In the genomic region with DNA sequence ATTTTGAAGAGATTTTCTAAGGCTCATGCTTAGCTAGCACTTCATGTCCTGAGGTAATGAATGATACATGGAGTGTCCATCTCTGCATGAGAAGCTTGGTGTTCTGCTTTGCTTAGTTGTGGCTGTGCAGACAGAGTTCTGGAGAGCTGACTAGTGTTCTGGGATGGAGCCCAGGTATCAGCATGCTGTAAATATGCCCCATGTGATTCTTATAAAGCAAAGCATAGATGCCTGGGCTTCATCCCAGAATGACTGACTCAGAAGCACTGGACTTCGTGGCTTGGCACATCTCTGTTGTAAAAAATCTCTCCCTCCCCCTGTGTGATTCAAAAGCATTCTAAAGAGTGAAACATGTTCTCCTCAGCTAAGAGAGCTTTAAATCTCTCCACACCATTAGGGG, we compare ENCODE assay signal across 14 mouse cellular contexts. TPM values are rescaled to one million over a fixed set of nuclear protein-coding genes. Genes with fewer than 3 reads are reported as not detected.
DNase-seq lines count a peak whose midpoint lies in the region; ATAC-seq and TF ChIP-seq lines count a peak whose summit lies in the region.
"Had no signal": no experiment of that assay in that cellular context is flagged by ENCODE, and none has a peak within 500 bp of the region (broad histone marks: within the 10 kb centered on the region; RNA-seq: fewer than 3 reads in every experiment).

No protein-coding gene starts in this region.

- peak overlapping the region; percentile 22 to 50; a peak in 2 of 4 replicates for H3K27ac ChIP-seq in heart, embryonic 14.5 days (replicated peaks in 1 of 2; ENCODE audit: control insufficient read depth in 1 of 2, insufficient read depth in 1 of 2, low read depth in 2 of 2, low read length in 2 of 2)
- H3K27ac ChIP-seq: neural tube, embryonic 15.5 days had no signal

- ATAC-seq in heart, embryonic 14.5 days (ENCODE audit: insufficient number of reproducible peaks, insufficient read depth, low FRiP score, low read depth), result no peak

- DNase-seq in heart, adult 8-10 months (ENCODE audit: low spot score), result peak; percentile 64
- DNase-seq in heart, postnatal 25 days (ENCODE audit: low spot score), result no peak
- DNase-seq in brain, embryonic 14.5 days (ENCODE audit: low read depth), result peak; percentile 18
- DNase-seq in left cerebral cortex, postnatal 36 days (ENCODE audit: low spot score in 2 of 2), result peak; percentile 45 to 70
- no peak for DNase-seq in thymus, postnatal 36 days
- DNase-seq in gastrocnemius, postnatal 25 days, result no peak
- no peak for DNase-seq in adrenal gland, adult 8-10 months
- DNase-seq: embryo, embryonic 11 days; gastrocnemius, postnatal 36 days had no signal

- intact Hi-C loops in heart, postnatal 25 days (cut with DNase I), result no loop called here
- intact Hi-C loops in left cerebral cortex, postnatal 36 days (cut with DNase I), result loop anchor here (2.0 kb wide), 1 partner anchor 31 kb away; no protein-coding TSS in a partner anchor

- peaks cover 0 to 7% of the 10 kb centered on the region in 2 experiments; a peak in 2 of 4 replicates for H3K4me1 ChIP-seq in heart, embryonic 14.5 days (ENCODE audit: control insufficient read depth in 2 of 2, insufficient read depth in 2 of 2, low read length in 2 of 2)
- H3K4me1 ChIP-seq: neural tube, embryonic 15.5 days had no signal

- H3K9me3 ChIP-seq in heart, embryonic 14.5 days (ENCODE audit: control insufficient read depth, low read length), result no peaks in the 10 kb centered on the region
- H3K9me3 ChIP-seq: neural tube, embryonic 15.5 days had no signal

- H3K36me3 ChIP-seq in heart, embryonic 14.5 days (ENCODE audit: control insufficient read depth, insufficient read depth, low read length), result no peaks in the 10 kb centered on the region
- H3K36me3 ChIP-seq: neural tube, embryonic 15.5 days had no signal

- H3K4me2 ChIP-seq in heart, embryonic 14.5 days (ENCODE audit: low read length), result no peak overlapping the region
- H3K4me2 ChIP-seq: liver, embryonic 11.5 days; neural tube, embryonic 15.5 days had no signal

- no peak for TF ChIP-seq CTCF in brain, embryonic 14.5 days (IDR thresholded peaks at IDR 0.05; ENCODE audit: borderline replicate concordance, extremely low read depth, insufficient read depth, insufficient read length)

- no peak for TF ChIP-seq POLR2A in brain, embryonic 14.5 days (IDR thresholded peaks at IDR 0.05; ENCODE audit: borderline replicate concordance, extremely low read depth, insufficient read depth, insufficient read length, poor library complexity, severe bottlenecking)

- H3K9ac ChIP-seq in heart, embryonic 14.5 days (ENCODE audit: low read length), result no peak overlapping the region
- H3K9ac ChIP-seq: neural tube, embryonic 15.5 days had no signal

- H3K27me3 ChIP-seq in heart, embryonic 14.5 days (ENCODE audit: control insufficient read depth, insufficient read depth, low read length), result no peaks in the 10 kb centered on the region
- H3K27me3 ChIP-seq: neural tube, embryonic 15.5 days had no signal

- H3K4me3 ChIP-seq in heart, embryonic 14.5 days (ENCODE audit: control insufficient read depth in 1 of 2, insufficient read depth in 1 of 2, low read depth in 1 of 2, low read length in 2 of 2), result no peak overlapping the region
- H3K4me3 ChIP-seq: neural tube, embryonic 15.5 days had no signal

- 18% methylated on average over 1 of the region's 1 CpGs for WGBS in heart, embryonic 14.5 days

RNA-seq across cellular contexts. Expression of gene Slc35f4, which starts 32.1 kb away (rescaled TPM):
- not detected for total RNA-seq in heart, adult 8-10 months (2022)
- not detected for total RNA-seq in heart, postnatal 25 days (2021)
- polyA plus RNA-seq in brain, embryonic 14.5 days (2012; rRNA removed), result 4.0 and 5.9 TPM in 2 replicates
- polyA plus RNA-seq in heart, embryonic 14.5 days (2014; fragmentation: Nextera tagmentation; extraction: Ambion mirVana), result 0.18 TPM in 1 of 2 replicates, not detected in the other
- 10 to 100 TPM; 20.5 to 21.2 TPM for total RNA-seq in left cerebral cortex, postnatal 36 days (2021)
- not detected for total RNA-seq in gastrocnemius, postnatal 25 days (2021)
- not detected for total RNA-seq in adrenal gland, adult 8-10 months (2022)
- total RNA-seq: gastrocnemius, postnatal 36 days; megakaryocyte-erythroid progenitor cell, adult 5-6 weeks had no signal
- polyA plus RNA-seq: kidney, embryonic 14.5 days had no signal

Comparison
In these comparisons a context has a peak if more than half of its experiments do, and no peak if none do; other contexts are left out.
1. DNase-seq: peak in heart, adult 8-10 months (single experiment), brain, embryonic 14.5 days (single experiment) and left cerebral cortex, postnatal 36 days (2 of 2); none in heart, postnatal 25 days (single experiment), thymus, postnatal 36 days (0 of 2), gastrocnemius, postnatal 25 days (single experiment) and adrenal gland, adult 8-10 months (single experiment).
2. RNA of gene Slc35f4, which starts 32.1 kb away (total RNA-seq): 20.5 to 21.2 TPM in left cerebral cortex, postnatal 36 days; not detected in heart, adult 8-10 months, not detected in heart, postnatal 25 days, not detected in gastrocnemius, postnatal 25 days and not detected in adrenal gland, adult 8-10 months; every median in the first group is over 10 times any median in the second.